Mouse (Mus musculus) embryonic facial prominence, embryonic 11.5 days (tissue): Measurements from ENCODE around the gene Zzz3. TPM values are rescaled to one million over a fixed set of nuclear protein-coding genes. Genes with fewer than 3 reads are reported as not detected.

Source experiments
- ATAC-seq: fragments of 200-750 bp; cut with Nextera tagmentation; replicated peaks from 2 replicates; pipeline ENCODE4 v1.8.0; 2017; ENCODE audit warnings: low read depth; ENCODE audit not compliant: insufficient number of reproducible peaks, low FRiP score, low TSS enrichment
- DNase-seq: peaks from one replicate; pipeline ENCODE4 v3.0.0-alpha.2; 2015; ENCODE audit warnings: low spot score
- H3K27ac ChIP-seq: fragments of 300-500 bp; sonication (generic); replicated peaks from 2 replicates; pipeline ENCODE4 v1.5.1; 2014; ENCODE audit warnings: mild to moderate bottlenecking, low read depth, low read length, control low read depth
- H3K27me3 ChIP-seq: fragments of 300-500 bp; sonication (generic); 2 replicates; pipeline ENCODE4 v1.6.1; 2014; ENCODE audit warnings: mild to moderate bottlenecking, low read length, moderate library complexity, mixed read lengths; ENCODE audit not compliant: control insufficient read depth, insufficient read depth
- H3K36me3 ChIP-seq: fragments of 300-500 bp; sonication (generic); replicated peaks from 2 replicates; pipeline ENCODE4 v1.6.1; 2014; ENCODE audit warnings: low read depth, mild to moderate bottlenecking, low read length, moderate library complexity, mixed read lengths; ENCODE audit not compliant: control insufficient read depth, insufficient read depth
- H3K4me1 ChIP-seq: fragments of 300-500 bp; sonication (generic); 2 replicates; pipeline ENCODE4 v1.6.1; 2014; ENCODE audit warnings: low read length, mixed read lengths; ENCODE audit not compliant: control insufficient read depth, insufficient read depth
- H3K4me2 ChIP-seq: fragments of 300-500 bp; sonication (generic); 2 replicates; pipeline ENCODE4 v1.6.1; 2014; ENCODE audit warnings: low read depth, mild to moderate bottlenecking, control low read depth, low read length, moderate library complexity
- H3K4me3 ChIP-seq: fragments of 300-500 bp; sonication (generic); 2 replicates; pipeline ENCODE4 v1.5.1; 2014; ENCODE audit warnings: low read depth, low read length, control low read depth
- H3K9ac ChIP-seq: fragments of 300-500 bp; sonication (generic); replicated peaks from 2 replicates; pipeline ENCODE4 v1.6.1; 2014; ENCODE audit warnings: mild to moderate bottlenecking, control low read depth, low read length
- H3K9me3 ChIP-seq: fragments of 300-500 bp; sonication (generic); replicated peaks from 2 replicates; pipeline ENCODE4 v1.6.1; 2016; ENCODE audit warnings: mild to moderate bottlenecking, low read length, inconsistent platforms, mixed read lengths; ENCODE audit not compliant: control insufficient read depth
- WGBS: fragments of 180-500 bp; shearing (Covaris S2); extraction: QIAGEN DNeasy Blood & Tissue Kit; methylation state at CpG from one replicate; pipeline ENCODE4 v1.1.7; 2014; 5-methylcytosine and 5-hydroxymethylcytosine counted together
- polyA plus RNA-seq: library from polyadenylated mRNA; unstranded; fragments of >200 nt; fragmentation: Nextera tagmentation; extraction: Ambion mirVana; gene quantifications from 2 replicates; pipeline ENCODE4 v1.2.1, GENCODE M21; 2014

Gene Zzz3
- polyA plus RNA-seq, 1 experiment from 2014 or later, result 70.9 TPM

DNA sequence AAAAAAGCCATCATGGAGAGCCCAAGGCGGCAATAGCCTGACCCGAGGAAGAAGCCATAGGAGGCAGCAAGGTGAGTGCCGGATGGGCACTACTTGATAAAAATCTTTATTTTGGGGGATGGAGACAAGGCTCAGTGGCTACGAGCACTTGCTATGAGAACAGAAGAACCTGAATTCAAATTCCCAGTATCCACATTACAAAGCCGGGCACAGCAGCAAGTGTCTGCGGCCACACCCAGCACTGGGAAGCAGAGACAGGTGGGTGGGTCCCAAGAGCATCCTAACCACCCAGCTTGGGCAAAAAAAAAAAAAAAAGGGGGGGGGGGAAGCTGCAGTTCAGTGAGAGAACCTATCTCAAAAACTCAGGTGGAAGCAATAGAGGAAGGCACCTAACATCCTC, 85.1 kb downstream of the Zzz3 start:
- no peaks in the 10 kb centered on the region for H3K36me3 ChIP-seq
- H3K27me3 ChIP-seq, result no peaks in the 10 kb centered on the region
- H3K9ac ChIP-seq, result no peak overlapping the region
- 93% methylated on average over 6 of the region's 6 CpGs for WGBS
- ATAC-seq, result no peak
- H3K4me1 ChIP-seq, result peaks cover 2% of the 10 kb centered on the region; the same call in 1 of the 2 replicates
- H3K4me2 ChIP-seq, result no peak overlapping the region
- no peaks in the 10 kb centered on the region for H3K9me3 ChIP-seq
- H3K27ac ChIP-seq, result no peak overlapping the region
- DNase-seq, result no peak
- H3K4me3 ChIP-seq, result no peak overlapping the region

GRCm38 (mm10) chr3:152482182-152482581, 86.9 kb downstream of the Zzz3 start:
- Histone ChIP-seq H3K27ac (no peak overlapping the region), H3K27me3 (no peaks in the 10 kb centered on the region), H3K4me1 (peaks cover 2% of the 10 kb centered on the region; the same call in 1 of the 2 replicates), H3K4me2 (no peak overlapping the region), H3K9me3 (no peaks in the 10 kb centered on the region), H3K4me3 (no peak overlapping the region), H3K36me3 (no peaks in the 10 kb centered on the region), H3K9ac (no peak overlapping the region)
- ATAC-seq, result no peak
- 80% methylated on average over 8 of the region's 8 CpGs for WGBS
- no peak for DNase-seq

- DNase-seq (no peak), ATAC-seq (no peak)
- WGBS, result 49% methylated on average over 7 of the region's 7 CpGs
- Histone ChIP-seq H3K4me3 (no peak overlapping the region), H3K27ac (no peak overlapping the region), H3K4me2 (no peak overlapping the region), H3K36me3 (no peaks in the 10 kb centered on the region), H3K9ac (no peak overlapping the region), H3K4me1 (no peaks in the 10 kb centered on the region; the same call in 1 of the 2 replicates), H3K9me3 (no peaks in the 10 kb centered on the region), H3K27me3 (no peaks in the 10 kb centered on the region)
Observed at GRCm38 (mm10) chr3:152483800-152484199, 88.5 kb downstream of the Zzz3 start.

GRCm38 (mm10) chr3:152484206-152484605, 88.9 kb downstream of the Zzz3 start:
- no peaks in the 10 kb centered on the region; the same call in 1 of the 2 replicates for H3K4me1 ChIP-seq
- ATAC-seq (no peak), DNase-seq (peak; percentile 46)
- no peak overlapping the region for H3K4me3 ChIP-seq
- no peaks in the 10 kb centered on the region for H3K27me3 ChIP-seq
- no peak overlapping the region for H3K27ac ChIP-seq
- no peak overlapping the region for H3K4me2 ChIP-seq
- H3K9ac ChIP-seq, result no peak overlapping the region
- no peaks in the 10 kb centered on the region for H3K36me3 ChIP-seq
- no peaks in the 10 kb centered on the region for H3K9me3 ChIP-seq
- WGBS, result 46% methylated on average over 6 of the region's 6 CpGs

DNA sequence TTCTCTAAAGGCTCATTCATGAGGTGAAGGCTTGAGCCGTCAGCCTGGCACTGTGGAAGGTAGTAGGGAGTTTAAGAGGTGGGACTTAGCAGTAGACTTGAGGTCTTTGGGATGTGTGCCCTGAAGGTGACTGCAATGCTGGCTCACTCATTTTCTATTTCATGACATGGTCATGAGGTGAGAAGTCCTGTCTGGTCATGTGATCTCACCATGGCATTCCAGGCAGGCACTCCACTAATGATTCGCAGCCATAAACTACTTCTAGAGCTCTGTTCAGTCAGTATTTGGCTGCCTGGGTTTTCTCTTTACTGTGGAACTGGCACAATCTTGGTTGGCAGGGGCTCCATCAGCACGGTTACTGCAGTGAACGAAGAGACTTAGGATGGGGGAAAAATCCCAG, 93.7 kb downstream of the Zzz3 start:
- Histone ChIP-seq H3K27ac (no peak overlapping the region), H3K4me3 (no peak overlapping the region), H3K36me3 (no peaks in the 10 kb centered on the region), H3K9me3 (no peaks in the 10 kb centered on the region), H3K4me2 (no peak overlapping the region), H3K9ac (no peak overlapping the region), H3K27me3 (no peaks in the 10 kb centered on the region), H3K4me1 (no peaks in the 10 kb centered on the region; the same call in 1 of the 2 replicates)
- no peak for DNase-seq
- ATAC-seq, result no peak
- WGBS, result 91% methylated on average over 4 of the region's 4 CpGs

DNA sequence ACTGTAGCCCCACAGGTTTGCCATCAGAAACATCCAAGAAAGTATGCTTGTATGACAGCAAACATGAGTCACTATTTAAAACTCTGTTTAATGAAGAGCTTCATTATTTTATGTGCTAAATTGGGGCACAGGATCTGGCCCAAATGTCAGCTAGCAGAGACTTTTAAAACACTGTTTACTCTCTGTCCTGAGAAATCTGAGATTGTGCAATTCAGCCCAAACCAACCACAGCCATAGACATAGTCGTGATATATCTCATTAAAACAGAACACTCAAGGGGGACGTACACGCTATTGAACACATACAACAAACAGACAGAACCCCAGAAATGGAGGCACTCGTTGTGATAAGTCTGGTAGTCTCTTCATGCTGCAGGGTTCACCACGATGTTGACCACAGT, 95.2 kb downstream of the Zzz3 start:
- ATAC-seq (no peak), DNase-seq (no peak)
- WGBS, result 83% methylated on average over 5 of the region's 5 CpGs
- H3K4me1 ChIP-seq, result no peaks in the 10 kb centered on the region
- H3K27ac ChIP-seq, result no peak overlapping the region
- no peak overlapping the region for H3K4me2 ChIP-seq
- no peaks in the 10 kb centered on the region for H3K36me3 ChIP-seq
- H3K9ac ChIP-seq, result no peak overlapping the region
- H3K27me3 ChIP-seq, result no peaks in the 10 kb centered on the region
- no peaks in the 10 kb centered on the region for H3K9me3 ChIP-seq
- H3K4me3 ChIP-seq, result no peak overlapping the region

GRCm38 (mm10) chr3:152492241-152492640, 97.0 kb downstream of the Zzz3 start:
- Histone ChIP-seq H3K4me2 (no peak overlapping the region), H3K4me3 (no peak overlapping the region), H3K9me3 (no peaks in the 10 kb centered on the region), H3K4me1 (no peaks in the 10 kb centered on the region), H3K27ac (no peak overlapping the region), H3K36me3 (no peaks in the 10 kb centered on the region), H3K9ac (no peak overlapping the region), H3K27me3 (no peaks in the 10 kb centered on the region)
- 85% methylated on average over 6 of the region's 6 CpGs for WGBS
- ATAC-seq, result no peak
- no peak for DNase-seq

- ATAC-seq (no peak), DNase-seq (no peak)
- Histone ChIP-seq H3K9me3 (no peaks in the 10 kb centered on the region), H3K27me3 (no peaks in the 10 kb centered on the region), H3K36me3 (no peaks in the 10 kb centered on the region), H3K27ac (no peak overlapping the region), H3K4me1 (no peaks in the 10 kb centered on the region), H3K4me2 (no peak overlapping the region), H3K9ac (no peak overlapping the region), H3K4me3 (no peak overlapping the region)
- 79% methylated on average over 2 of the region's 2 CpGs for WGBS
Observed at GRCm38 (mm10) chr3:152493813-152494212, 98.5 kb downstream of the Zzz3 start.
